Mouse (Mus musculus): Measurements from ENCODE around the gene Ncoa3.

GRCm38 (mm10) chr2:165957257-165957828 lies 35.1 kb upstream of the Ncoa3 start:
- TF ChIP-seq CTCF (IDR thresholded peaks at IDR 0.05; ENCODE audit: low read depth, low read length) (no peak), EP300 (IDR thresholded peaks at IDR 0.05; ENCODE audit: insufficient read depth, low read depth, low read length) (no peak), POLR2A (IDR thresholded peaks at IDR 0.05; ENCODE audit: insufficient read depth, low read length) (no peak)

Data from ES-Bruce4 (cell line).